7 mouse cellular contexts compared by ENCODE assay signal in the genomic region with DNA sequence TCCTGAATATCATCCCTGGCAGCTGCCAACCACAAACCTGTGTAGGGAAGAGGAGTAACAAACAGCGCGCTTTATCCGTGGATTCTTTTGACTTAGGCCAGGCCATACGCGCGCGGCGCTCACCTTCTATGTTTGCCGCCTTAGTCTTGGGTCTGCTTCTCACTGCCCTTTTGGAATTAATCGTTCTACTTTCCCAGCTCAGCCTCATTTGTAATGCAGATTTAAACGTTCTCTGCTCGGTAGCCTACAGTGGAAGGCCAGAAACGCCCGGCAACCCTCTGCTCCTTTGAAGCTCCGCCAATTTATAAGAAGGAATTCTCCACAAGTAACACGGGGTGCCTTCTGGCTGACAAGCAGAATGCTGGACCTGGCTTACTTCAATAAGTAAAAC. TPM values are rescaled to one million over a fixed set of nuclear protein-coding genes. Genes with fewer than 3 reads are reported as not detected.
DNase-seq lines count a peak whose midpoint lies in the region; ATAC-seq and TF ChIP-seq lines count a peak whose summit lies in the region.

No protein-coding gene starts in this region.

- no peak overlapping the region for H3K9ac ChIP-seq in limb, embryonic 12.5 days (replicated peaks)

- ATAC-seq in limb, embryonic 12.5 days (ENCODE audit: insufficient number of reproducible peaks, insufficient read depth, low FRiP score, low TSS enrichment, low read depth), result no peak
- ATAC-seq in CD4-positive, CD25-positive, alpha-beta regulatory T cell, adult 4 months, result no peak

- TF ChIP-seq CTCF in E14TG2a.4 (conservative IDR thresholded peaks at IDR 0.05; ENCODE audit: low read length), result no peak

- peak; percentile 92 for DNase-seq in ES-CJ7 (ENCODE audit: low read depth, low spot score)
- DNase-seq in hindbrain, embryonic 10.5 days (ENCODE audit: low spot score), result peak; percentile 58
- DNase-seq in urinary bladder, postnatal 4 days (ENCODE audit: low spot score in 2 of 2), result no peak
- no peak for DNase-seq in cerebellum, postnatal 36 days

- WGBS in hindbrain, embryonic 10.5 days, result 4% methylated on average over 16 of the region's 16 CpGs
- WGBS in limb, embryonic 12.5 days, result 4% methylated on average over 16 of the region's 16 CpGs

- H3K4me1 ChIP-seq in E14TG2a.4 (replicated peaks; ENCODE audit: low read depth, low read length), result peaks cover 25% of the 10 kb centered on the region
- H3K4me1 ChIP-seq in hindbrain, embryonic 10.5 days (replicated peaks), result peaks cover 23% of the 10 kb centered on the region
- H3K4me1 ChIP-seq in limb, embryonic 12.5 days (replicated peaks), result peaks cover 15% of the 10 kb centered on the region

- no peaks in the 10 kb centered on the region for H3K36me3 ChIP-seq in E14TG2a.4 (ENCODE audit: insufficient read depth, low read length)
- H3K36me3 ChIP-seq in hindbrain, embryonic 10.5 days, result no peaks in the 10 kb centered on the region
- no peaks in the 10 kb centered on the region for H3K36me3 ChIP-seq in limb, embryonic 12.5 days

- H3K4me2 ChIP-seq in limb, embryonic 12.5 days, result peak overlapping the region; percentile 56

- H3K4me3 ChIP-seq in E14TG2a.4 (replicated peaks; ENCODE audit: low read length), result peak overlapping the region; percentile 50
- H3K4me3 ChIP-seq in hindbrain, embryonic 10.5 days, result peak overlapping the region; percentile 44
- H3K4me3 ChIP-seq in limb, embryonic 12.5 days (replicated peaks), result peak overlapping the region; percentile 30

- H3K27ac ChIP-seq in hindbrain, embryonic 10.5 days, result peak overlapping the region; percentile 31; the same call in 1 of the 2 replicates
- H3K27ac ChIP-seq in limb, embryonic 12.5 days, result no peak overlapping the region

- H3K27me3 ChIP-seq in E14TG2a.4 (ENCODE audit: insufficient read depth, low read length), result peaks cover 48% of the 10 kb centered on the region
- H3K27me3 ChIP-seq in hindbrain, embryonic 10.5 days (ENCODE audit: insufficient read depth, poor library complexity, severe bottlenecking), result peaks cover 58% of the 10 kb centered on the region
- H3K27me3 ChIP-seq in limb, embryonic 12.5 days, result peaks cover 30% of the 10 kb centered on the region

- no peaks in the 10 kb centered on the region for H3K9me3 ChIP-seq in E14TG2a.4 (ENCODE audit: low read length)
- no peaks in the 10 kb centered on the region for H3K9me3 ChIP-seq in hindbrain, embryonic 10.5 days
- no peaks in the 10 kb centered on the region for H3K9me3 ChIP-seq in limb, embryonic 12.5 days

RNA-seq across cellular contexts. Expression of a gene that starts 45.3 kb away (rescaled TPM):
- polyA plus RNA-seq in hindbrain, embryonic 10.5 days (2016; fragmentation: Nextera tagmentation; extraction: Ambion mirVana), result 0.61 and 0.90 TPM in 2 replicates
- polyA plus RNA-seq in limb, embryonic 12.5 days (2016; fragmentation: Nextera tagmentation; extraction: Ambion mirVana), result 3.9 and 4.4 TPM in 2 replicates
- not detected for polyA plus RNA-seq in CD4-positive, CD25-positive, alpha-beta regulatory T cell, adult 4 months (2017; shearing (Covaris generic))

Comparison
In these comparisons a context has a peak if more than half of its experiments do, and no peak if none do; other contexts are left out.
1. DNase-seq: peak in ES-CJ7 (single experiment) and hindbrain, embryonic 10.5 days (single experiment); none in urinary bladder, postnatal 4 days (0 of 2) and cerebellum, postnatal 36 days (0 of 2).
2. Peak in every context shown above with its lines, with median percentiles within 50 percentile points of each other: H3K4me3 ChIP-seq.